ENCODE assay signal across 29 mouse cellular contexts in genomic region chr8:122227345-122227744, GRCm38 (mm10). TPM values are rescaled to one million over a fixed set of nuclear protein-coding genes. Genes with fewer than 3 reads are reported as not detected.
DNase-seq lines count a peak whose midpoint lies in the region; ATAC-seq and TF ChIP-seq lines count a peak whose summit lies in the region.
"Had no signal": no experiment of that assay in that cellular context is flagged by ENCODE, and none has a peak within 500 bp of the region (broad histone marks: within the 10 kb centered on the region; RNA-seq: fewer than 3 reads in every experiment).

No protein-coding gene starts in this region.

- no peak overlapping the region for H3K9ac ChIP-seq in liver, embryonic 11.5 days (ENCODE audit: low read depth, low read length)
- H3K9ac ChIP-seq: embryonic facial prominence, embryonic 12.5 days; hindbrain, embryonic 12.5 days; liver, embryonic 13.5 days; midbrain, embryonic 12.5 days; neural tube, embryonic 15.5 days had no signal

- H3K4me1 ChIP-seq in embryonic fibroblast, embryonic 13.5 days (ENCODE audit: control insufficient read depth, insufficient read depth, low read length): peaks cover 7% of the 10 kb centered on the region
- H3K4me1 ChIP-seq in liver, embryonic 11.5 days (replicated peaks; ENCODE audit: control insufficient read depth, insufficient read depth, low read length): peaks cover 2% of the 10 kb centered on the region; the same call in 1 of the 2 replicates
- H3K4me1 ChIP-seq: liver, embryonic 13.5 days had no signal

- H3K4me3 ChIP-seq in embryonic fibroblast, embryonic 13.5 days (ENCODE audit: insufficient read depth, low read length): no peak overlapping the region
- no peak overlapping the region for H3K4me3 ChIP-seq in liver, embryonic 11.5 days (ENCODE audit: low read depth, low read length)
- H3K4me3 ChIP-seq: embryonic facial prominence, embryonic 12.5 days; gastrocnemius, adult 2 months; hindbrain, embryonic 12.5 days; liver, embryonic 13.5 days; megakaryocyte, embryonic 14.5 days; midbrain, embryonic 12.5 days; neural tube, embryonic 15.5 days had no signal

- no peak overlapping the region for H3K4me2 ChIP-seq in liver, embryonic 11.5 days
- H3K4me2 ChIP-seq: embryonic facial prominence, embryonic 12.5 days; hindbrain, embryonic 12.5 days; liver, embryonic 13.5 days; midbrain, embryonic 12.5 days; neural tube, embryonic 15.5 days had no signal

- 75% methylated on average over 6 of the region's 6 CpGs for WGBS in liver, embryonic 11.5 days

- no peaks in the 10 kb centered on the region for H3K9me3 ChIP-seq in liver, embryonic 11.5 days (ENCODE audit: control insufficient read depth, low read length)
- H3K9me3 ChIP-seq: embryonic facial prominence, embryonic 12.5 days; hindbrain, embryonic 12.5 days; liver, embryonic 13.5 days; megakaryocyte, embryonic 14.5 days; midbrain, embryonic 12.5 days; neural tube, embryonic 15.5 days had no signal

- peak; percentile 6; the same call in 1 of the 2 replicates for TF ChIP-seq POLR2A in embryonic fibroblast, embryonic 13.5 days (IDR thresholded peaks at IDR 0.05; ENCODE audit: low read depth, low read length)

- H3K27ac ChIP-seq in embryonic fibroblast, embryonic 13.5 days (ENCODE audit: insufficient read depth, low read length): no peak overlapping the region
- H3K27ac ChIP-seq in liver, embryonic 11.5 days (ENCODE audit: low read depth, low read length): no peak overlapping the region
- H3K27ac ChIP-seq: embryonic facial prominence, embryonic 12.5 days; gastrocnemius, adult 2 months; hindbrain, embryonic 12.5 days; liver, embryonic 13.5 days; midbrain, embryonic 12.5 days; neural tube, embryonic 15.5 days had no signal

- peak; percentile 46 to 75 for DNase-seq in adrenal gland, adult (ENCODE audit: inconsistent age in 2 of 2, low spot score in 1 of 2)
- no peak for DNase-seq in adrenal gland, postnatal 10 days
- peak; percentile 12 for DNase-seq in ovary, adult 18-20 months (ENCODE audit: low spot score)
- DNase-seq in ovary, postnatal 36 days (ENCODE audit: low spot score): no peak
- DNase-seq in cerebellum, postnatal 14 days: no peak
- no peak for DNase-seq in liver, embryonic 11.5 days (ENCODE audit: low spot score)
- DNase-seq: cerebellum, adult 8-10 months; cerebellum, postnatal 36 days; gastrocnemius, adult 2 months; kidney, adult 8-10 months; kidney, postnatal 10 days; layer of hippocampus, postnatal 36 days; left cerebral cortex, postnatal 4 days; liver, embryonic 13.5 days; lung, adult 18-20 months; lung, postnatal 4 days; right cerebral cortex, adult 18-20 months; spleen, adult 18-20 months; thymus, postnatal 14 days had no signal

- H3K36me3 ChIP-seq in liver, embryonic 11.5 days (ENCODE audit: control insufficient read depth, insufficient read depth, low read length): no peaks in the 10 kb centered on the region
- H3K36me3 ChIP-seq: embryonic facial prominence, embryonic 12.5 days; hindbrain, embryonic 12.5 days; liver, embryonic 13.5 days; midbrain, embryonic 12.5 days; neural tube, embryonic 15.5 days had no signal

- no peak for ATAC-seq in liver, embryonic 11.5 days (replicated peaks; ENCODE audit: low FRiP score)
- ATAC-seq: CD4-positive, CD25-positive, alpha-beta regulatory T cell, adult 4 months; forebrain, embryonic 16.5 days; intestine, embryonic 16.5 days; lung, postnatal 0 days had no signal

- no peak for TF ChIP-seq CTCF in embryonic fibroblast, embryonic 13.5 days (IDR thresholded peaks at IDR 0.05; ENCODE audit: borderline replicate concordance, insufficient read depth, low read length)

- peaks cover 58% of the 10 kb centered on the region for H3K27me3 ChIP-seq in liver, embryonic 11.5 days (replicated peaks; ENCODE audit: control insufficient read depth, insufficient read depth, low read length)

RNA-seq across cellular contexts. Expression of gene Zfpm1, which starts 54.6 kb away (rescaled TPM):
- total RNA-seq in adrenal gland, postnatal 10 days (2021): 10 to 100 TPM; 27.2 to 29.0 TPM
- polyA plus RNA-seq in embryonic fibroblast, embryonic 13.5 days (2011; ENCODE audit: insufficient read length, low read depth, missing spikeins): 10.3 and 12.6 TPM in 2 replicates
- polyA plus RNA-seq in liver, embryonic 11.5 days (2014; fragmentation: Nextera tagmentation; extraction: Ambion mirVana): 22.7 and 26.5 TPM in 2 replicates

Comparison
In these comparisons a context has a peak if more than half of its experiments do, and no peak if none do; other contexts are left out.
1. DNase-seq: peak in adrenal gland, adult (2 of 2) and ovary, adult 18-20 months (single experiment); none in adrenal gland, postnatal 10 days (single experiment), ovary, postnatal 36 days (single experiment), cerebellum, postnatal 14 days (0 of 2) and liver, embryonic 11.5 days (single experiment).